Mouse (Mus musculus): ENCODE results near the gene Olfr592.

DNA sequence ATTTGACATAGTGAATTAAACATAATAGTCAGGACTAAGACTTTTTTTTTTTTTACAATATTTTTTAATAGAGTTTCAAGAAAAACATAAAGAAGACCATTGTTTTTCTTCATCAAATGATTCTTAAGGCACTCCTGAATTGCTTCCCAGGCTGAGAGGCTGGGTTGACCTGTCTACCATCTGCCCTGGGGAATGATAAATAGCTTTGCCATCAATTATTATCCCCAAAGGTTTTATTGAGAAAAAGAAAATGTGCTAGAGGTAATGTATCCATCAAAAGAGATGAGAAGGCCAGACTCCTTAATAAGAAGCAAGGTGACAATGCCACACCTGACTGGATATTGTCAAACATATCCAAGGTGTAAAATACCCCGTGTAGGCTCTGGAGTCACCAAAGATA, 44.0 kb upstream of the Olfr592 start, which contains the start of gene Olfr588-ps1:
- TF ChIP-seq ZC3H11A (IDR thresholded peaks at IDR 0.05; ENCODE audit: borderline replicate concordance, low read depth, low read length) (no peak), HCFC1 (IDR thresholded peaks at IDR 0.05; ENCODE audit: borderline replicate concordance, insufficient read depth, low read length) (no peak), MAFK (IDR thresholded peaks at IDR 0.05; ENCODE audit: insufficient read depth, low read depth, low read length) (no peak), ZNF384 (IDR thresholded peaks at IDR 0.05; ENCODE audit: low read depth, low read length) (no peak)

All from ES-E14 (cell line).